Mouse (Mus musculus) cerebellum, adult 2 months (tissue): Measurements from ENCODE around the gene Fam8a1.

Experiments
- CTCF ChIP-seq: fragments of 200-500 bp; IDR thresholded peaks from 2 replicates; pipeline ENCODE4 v1.5.1; 2011; ENCODE audit warnings: low read depth, mild to moderate bottlenecking, control low read depth, low read length, moderate library complexity, borderline replicate concordance; ENCODE audit not compliant: insufficient read depth
- POLR2A ChIP-seq: fragments of 200-500 bp; IDR thresholded peaks from 2 replicates; pipeline ENCODE4 v1.6.1; 2011; ENCODE audit warnings: low read length, control low read depth, borderline replicate concordance; ENCODE audit not compliant: insufficient read depth

- TF ChIP-seq CTCF (no peak), POLR2A (no peak)
Measured at GRCm38 (mm10) chr13:46659211-46659610, 10.1 kb upstream of the Fam8a1 start.
